Mouse (Mus musculus) C2C12 (cell line): Measurements from ENCODE around the gene Phactr3.

ENCODE experiments used
- CTCF ChIP-seq: IDR thresholded peaks from one replicate; pipeline ENCODE4 v1.5.1; 2011; ENCODE audit not compliant: control insufficient read depth, insufficient read depth, insufficient read length
- MAX ChIP-seq: IDR thresholded peaks from one replicate; pipeline ENCODE4 v1.6.1; 2011; ENCODE audit warnings: mild to moderate bottlenecking, control low read depth
- MYOG ChIP-seq: IDR thresholded peaks from one replicate; pipeline ENCODE4 v1.6.1; 2011; ENCODE audit not compliant: control insufficient read depth, insufficient read length; ENCODE audit errors: extremely low read depth
- USF1 ChIP-seq: IDR thresholded peaks from one replicate; pipeline ENCODE4 v1.6.1; 2011; ENCODE audit warnings: low read depth, mild to moderate bottlenecking, control low read depth, moderate library complexity

- TF ChIP-seq CTCF: no peak
- TF ChIP-seq MYOG: no peak
- TF ChIP-seq MAX: no peak
- no peak for TF ChIP-seq USF1
These were observed 25.1 kb downstream of the Phactr3 start for GRCm38 (mm10) chr2:178143898-178144297.
